Mouse (Mus musculus) liver, embryonic 11.5 days (tissue): ENCODE measurements around the gene Sema3f. TPM values are rescaled to one million over a fixed set of nuclear protein-coding genes. Genes with fewer than 3 reads are reported as not detected.

Experiments used
- ATAC-seq: fragments of 200-750 bp; cut with Nextera tagmentation; replicated peaks from 2 replicates; pipeline ENCODE4 v1.8.0; 2017; ENCODE audit warnings: moderate number of reproducible peaks, mild to moderate bottlenecking, moderate TSS enrichment, moderate library complexity; ENCODE audit not compliant: low FRiP score
- DNase-seq: peaks from one replicate; pipeline ENCODE4 v3.0.0-alpha.2; 2017; ENCODE audit warnings: low spot score
- H3K27ac ChIP-seq: fragments of 300-500 bp; sonication (generic); 2 replicates; pipeline ENCODE4 v1.5.1; 2014; ENCODE audit warnings: mild to moderate bottlenecking, low read depth, low read length, control low read depth
- H3K27me3 ChIP-seq: fragments of 300-500 bp; sonication (generic); replicated peaks from 2 replicates; pipeline ENCODE4 v1.6.1; 2014; ENCODE audit warnings: low read length, mixed read lengths; ENCODE audit not compliant: control insufficient read depth, insufficient read depth
- H3K36me3 ChIP-seq: fragments of 300-500 bp; sonication (generic); 2 replicates; pipeline ENCODE4 v1.6.1; 2014; ENCODE audit warnings: mild to moderate bottlenecking, low read length, moderate library complexity, mixed read lengths; ENCODE audit not compliant: control insufficient read depth, insufficient read depth
- H3K4me1 ChIP-seq: fragments of 300-500 bp; sonication (generic); replicated peaks from 2 replicates; pipeline ENCODE4 v1.6.1; 2014; ENCODE audit warnings: low read length, mixed read lengths; ENCODE audit not compliant: control insufficient read depth, insufficient read depth
- H3K4me2 ChIP-seq: fragments of 300-500 bp; sonication (generic); 2 replicates; pipeline ENCODE4 v1.6.1; 2014; ENCODE audit warnings: mild to moderate bottlenecking, control low read depth, moderate library complexity
- H3K4me3 ChIP-seq: fragments of 300-500 bp; sonication (generic); 2 replicates; pipeline ENCODE4 v1.5.1; 2014; ENCODE audit warnings: low read depth, low read length, control low read depth
- H3K9ac ChIP-seq: fragments of 300-500 bp; sonication (generic); 2 replicates; pipeline ENCODE4 v1.6.1; 2014; ENCODE audit warnings: low read depth, low read length, control low read depth
- H3K9me3 ChIP-seq: fragments of 300-500 bp; sonication (generic); 2 replicates; pipeline ENCODE4 v1.6.1; 2016; ENCODE audit warnings: low read length, inconsistent platforms, mixed read lengths; ENCODE audit not compliant: control insufficient read depth
- WGBS: fragments of 180-500 bp; shearing (Covaris S2); extraction: QIAGEN DNeasy Blood & Tissue Kit; methylation state at CpG from one replicate; pipeline ENCODE4 v1.1.7; 2014; 5-methylcytosine and 5-hydroxymethylcytosine counted together
- polyA plus RNA-seq: library from polyadenylated mRNA; unstranded; fragments of >200 nt; fragmentation: Nextera tagmentation; extraction: Ambion mirVana; gene quantifications from 2 replicates; pipeline ENCODE4 v1.2.1, GENCODE M21; 2014

Sema3f gene
- polyA plus RNA-seq, 1 experiment from 2014 or later = 6.2 TPM

- Histone ChIP-seq H3K4me1 (peaks cover 25% of the 10 kb centered on the region), H3K9ac (peak overlapping the region; percentile 37; the same call in 1 of the 2 replicates), H3K27me3 (peaks cover 15% of the 10 kb centered on the region; the same call in 1 of the 2 replicates), H3K4me2 (peak overlapping the region; percentile 47), H3K27ac (peak overlapping the region; percentile 58), H3K9me3 (no peaks in the 10 kb centered on the region), H3K4me3 (no peak overlapping the region), H3K36me3 (no peaks in the 10 kb centered on the region)
- no peak for DNase-seq
- 6% methylated on average over 11 of the region's 11 CpGs for WGBS
- ATAC-seq = peak; percentile 29; the same call in 1 of the 2 replicates
These were observed 13.7 kb upstream of the Sema3f start for GRCm38 (mm10) chr9:107723794-107724531.

- Histone ChIP-seq H3K9me3 (no peaks in the 10 kb centered on the region), H3K27ac (peak overlapping the region; percentile 58), H3K4me2 (peak overlapping the region; percentile 47), H3K9ac (no peak overlapping the region), H3K27me3 (peaks cover 15% of the 10 kb centered on the region; the same call in 1 of the 2 replicates), H3K4me3 (no peak overlapping the region), H3K36me3 (no peaks in the 10 kb centered on the region), H3K4me1 (peaks cover 23% of the 10 kb centered on the region)
- DNase-seq (no peak), ATAC-seq (peak; percentile 37)
- WGBS = 12% methylated on average over 6 of the region's 6 CpGs
These were observed 13.0 kb upstream of the Sema3f start for GRCm38 (mm10) chr9:107723292-107723691.

- Histone ChIP-seq H3K36me3 (no peaks in the 10 kb centered on the region), H3K4me3 (no peak overlapping the region), H3K27ac (no peak overlapping the region), H3K4me2 (no peak overlapping the region), H3K9ac (no peak overlapping the region), H3K4me1 (peaks cover 21% of the 10 kb centered on the region), H3K9me3 (no peaks in the 10 kb centered on the region), H3K27me3 (peaks cover 23% of the 10 kb centered on the region)
- ATAC-seq = no peak
- no peak for DNase-seq
- 76% methylated on average over 10 of the region's 10 CpGs for WGBS
These were observed 8.7 kb upstream of the Sema3f start for GRCm38 (mm10) chr9:107718781-107719540.

- Histone ChIP-seq H3K9ac (no peak overlapping the region), H3K9me3 (no peaks in the 10 kb centered on the region), H3K27ac (no peak overlapping the region), H3K4me1 (peaks cover 16% of the 10 kb centered on the region), H3K36me3 (no peaks in the 10 kb centered on the region), H3K27me3 (peaks cover 16% of the 10 kb centered on the region), H3K4me3 (no peak overlapping the region), H3K4me2 (no peak overlapping the region)
- 56% methylated on average over 6 of the region's 6 CpGs for WGBS
- DNase-seq (no peak), ATAC-seq (no peak)
These were observed 6.7 kb upstream of the Sema3f start for GRCm38 (mm10) chr9:107716951-107717350.

- no peak overlapping the region for H3K4me3 ChIP-seq
- peaks cover 16% of the 10 kb centered on the region for H3K4me1 ChIP-seq
- no peak for ATAC-seq
- H3K9ac ChIP-seq = no peak overlapping the region
- H3K27ac ChIP-seq = no peak overlapping the region
- H3K9me3 ChIP-seq = no peaks in the 10 kb centered on the region
- no peak overlapping the region for H3K4me2 ChIP-seq
- H3K36me3 ChIP-seq = no peaks in the 10 kb centered on the region
- DNase-seq = no peak
- WGBS = 70% methylated on average over 2 of the region's 2 CpGs
- H3K27me3 ChIP-seq = peaks cover 26% of the 10 kb centered on the region
These were observed 5.4 kb upstream of the Sema3f start for GRCm38 (mm10) chr9:107715632-107716031.

GRCm38 (mm10) chr9:107714221-107714952 lies 4.1 kb upstream of the Sema3f start:
- no peak overlapping the region for H3K4me2 ChIP-seq
- peaks cover 26% of the 10 kb centered on the region for H3K4me1 ChIP-seq
- DNase-seq (no peak), ATAC-seq (no peak)
- H3K4me3 ChIP-seq = no peak overlapping the region
- no peaks in the 10 kb centered on the region for H3K9me3 ChIP-seq
- no peak overlapping the region for H3K9ac ChIP-seq
- H3K36me3 ChIP-seq = no peaks in the 10 kb centered on the region
- peaks cover 37% of the 10 kb centered on the region for H3K27me3 ChIP-seq
- WGBS = 28% methylated on average over 12 of the region's 12 CpGs
- peak overlapping the region; percentile 64 for H3K27ac ChIP-seq

- no peaks in the 10 kb centered on the region for H3K36me3 ChIP-seq
- H3K9me3 ChIP-seq = no peaks in the 10 kb centered on the region
- H3K4me2 ChIP-seq = peak overlapping the region; percentile 98
- H3K4me1 ChIP-seq = peaks cover 49% of the 10 kb centered on the region
- 1% methylated on average over 55 of the region's 55 CpGs for WGBS
- peak overlapping the region; percentile 43 for H3K27ac ChIP-seq
- peaks cover 70% of the 10 kb centered on the region for H3K27me3 ChIP-seq
- ATAC-seq (peak; percentile 2; the same call in 1 of the 2 replicates), DNase-seq (peak; percentile 63)
- H3K9ac ChIP-seq = peak overlapping the region; percentile 68
- H3K4me3 ChIP-seq = peak overlapping the region; percentile 66
These were observed 1.1 kb downstream of the Sema3f start for GRCm38 (mm10) chr9:107709096-107709696.

- H3K9ac ChIP-seq = peak overlapping the region; percentile 68
These were observed 1.7 kb downstream of the Sema3f start for GRCm38 (mm10) chr9:107708439-107709095.

More at GRCm38 (mm10) chr9:107708439-107709095, 1.7 kb downstream of the Sema3f start:
- ATAC-seq (no peak), DNase-seq (peak; percentile 49)
- Histone ChIP-seq H3K4me1 (peaks cover 45% of the 10 kb centered on the region), H3K27ac (no peak overlapping the region), H3K9me3 (no peaks in the 10 kb centered on the region), H3K27me3 (peaks cover 70% of the 10 kb centered on the region), H3K36me3 (no peaks in the 10 kb centered on the region), H3K4me2 (peak overlapping the region; percentile 98), H3K4me3 (peak overlapping the region; percentile 66)
- WGBS = 3% methylated on average over 21 of the region's 21 CpGs
